Mouse (Mus musculus) liver, embryonic 12.5 days (tissue): ENCODE measurements at regions not wholly inside any gene's neighbourhood (a gene's known extent, or its start where the extent isn't known, plus 50 kb on each side); places are given as distances from the start of the nearest gene placed in this dataset.

Experiments used
- ATAC-seq: fragments of 200-750 bp; cut with Nextera tagmentation; 2 replicates; pipeline ENCODE4 v1.8.0; 2017; ENCODE audit warnings: moderate number of reproducible peaks, mild to moderate bottlenecking, moderate library complexity
- H3K27ac ChIP-seq: fragments of 300-500 bp; sonication (generic); 2 replicates; pipeline ENCODE4 v1.5.1; 2016; ENCODE audit warnings: mild to moderate bottlenecking
- H3K27me3 ChIP-seq: fragments of 300-500 bp; sonication (generic); replicated peaks from 2 replicates; pipeline ENCODE4 v1.6.1; 2016; ENCODE audit warnings: mild to moderate bottlenecking, moderate library complexity
- H3K36me3 ChIP-seq: fragments of 300-500 bp; sonication (generic); 2 replicates; pipeline ENCODE4 v1.6.1; 2016; ENCODE audit warnings: mild to moderate bottlenecking, moderate library complexity
- H3K4me1 ChIP-seq: fragments of 300-500 bp; sonication (generic); 2 replicates; pipeline ENCODE4 v1.6.1; 2016
- H3K4me2 ChIP-seq: fragments of 300-500 bp; sonication (generic); 2 replicates; pipeline ENCODE4 v1.6.1; 2016; ENCODE audit warnings: mild to moderate bottlenecking, moderate library complexity
- H3K4me3 ChIP-seq: fragments of 300-500 bp; sonication (generic); 2 replicates; pipeline ENCODE4 v1.5.1; 2016; ENCODE audit warnings: mild to moderate bottlenecking, moderate library complexity
- H3K9ac ChIP-seq: fragments of 300-500 bp; sonication (generic); 2 replicates; pipeline ENCODE4 v1.6.1; 2016; ENCODE audit warnings: mild to moderate bottlenecking, moderate library complexity
- H3K9me3 ChIP-seq: fragments of 300-500 bp; sonication (generic); replicated peaks from 2 replicates; pipeline ENCODE4 v1.6.1; 2016; ENCODE audit warnings: mild to moderate bottlenecking, moderate library complexity
- WGBS: fragments of 180-500 bp; shearing (Covaris S2); methylation state at CpG from one replicate; pipeline ENCODE4 v1.1.7; 2016; ENCODE audit not compliant: insufficient replicate concordance; 5-methylcytosine and 5-hydroxymethylcytosine counted together

- no peaks in the 10 kb centered on the region for H3K27me3 ChIP-seq
- 73% methylated on average over 4 of the region's 4 CpGs for WGBS
- H3K27ac ChIP-seq, result no peak overlapping the region
- no peak overlapping the region for H3K4me2 ChIP-seq
- H3K4me3 ChIP-seq, result no peak overlapping the region
- H3K4me1 ChIP-seq, result peaks cover 2% of the 10 kb centered on the region; the same call in 1 of the 2 replicates
- ATAC-seq, result no peak
- H3K36me3 ChIP-seq, result no peaks in the 10 kb centered on the region
- no peaks in the 10 kb centered on the region for H3K9me3 ChIP-seq
- H3K9ac ChIP-seq, result no peak overlapping the region
These were observed 66.7 kb upstream of the Nck2 start for GRCm38 (mm10) chr1:43377491-43378263.

GRCm38 (mm10) chr1:43385008-43385407 lies 59.4 kb upstream of the Nck2 start:
- Histone ChIP-seq H3K4me3 (no peak overlapping the region), H3K27ac (no peak overlapping the region), H3K36me3 (no peaks in the 10 kb centered on the region), H3K27me3 (no peaks in the 10 kb centered on the region), H3K9me3 (no peaks in the 10 kb centered on the region), H3K9ac (no peak overlapping the region), H3K4me2 (peak overlapping the region; percentile 17), H3K4me1 (peaks cover 14% of the 10 kb centered on the region)
- peak; percentile 91 for ATAC-seq

DNA sequence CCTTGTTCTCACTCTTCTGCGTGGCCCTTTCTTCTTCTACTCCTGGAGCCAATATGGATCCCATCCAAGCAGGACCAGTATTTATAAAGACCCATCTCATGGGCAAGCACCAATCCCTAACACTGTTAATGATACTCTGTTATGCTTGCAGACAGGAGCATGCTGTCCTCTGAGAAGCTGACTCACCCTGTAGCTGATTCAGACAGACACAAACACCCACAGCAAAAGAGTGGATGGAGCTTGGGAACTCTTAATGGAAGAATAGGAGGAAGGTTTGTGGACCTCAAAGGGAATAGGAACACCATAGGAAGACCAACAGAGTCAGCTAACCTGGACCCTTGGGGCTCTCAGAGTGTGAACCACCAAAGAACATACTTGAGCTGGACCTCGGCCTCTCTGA lies 50.3 kb upstream of the Nck2 start:
- WGBS, result 67% methylated on average over 2 of the region's 2 CpGs

More for the DNA sequence above, 50.3 kb upstream of the Nck2 start:
- peaks cover 5% of the 10 kb centered on the region; the same call in 1 of the 2 replicates for H3K4me1 ChIP-seq
- no peaks in the 10 kb centered on the region for H3K9me3 ChIP-seq
- H3K27me3 ChIP-seq, result no peaks in the 10 kb centered on the region
- no peak overlapping the region for H3K4me3 ChIP-seq
- no peaks in the 10 kb centered on the region for H3K36me3 ChIP-seq
- H3K9ac ChIP-seq, result no peak overlapping the region
- no peak overlapping the region for H3K4me2 ChIP-seq
- no peak for ATAC-seq
- H3K27ac ChIP-seq, result no peak overlapping the region
